Mouse (Mus musculus) heart, adult 2 months (tissue): ENCODE data around the gene Ehd1.

Experiments used
- CTCF ChIP-seq: fragments of 200-600 bp; IDR thresholded peaks from 2 replicates; pipeline ENCODE4 v1.8.1; 2022; ENCODE audit warnings: antibody characterized with exemption, mild to moderate bottlenecking, moderate library complexity
- EP300 ChIP-seq: fragments of 200-500 bp; IDR thresholded peaks from 2 replicates; pipeline ENCODE4 v1.6.1; 2011; ENCODE audit warnings: low read depth, low read length, control low read depth; ENCODE audit not compliant: insufficient read depth

GRCm38 (mm10) chr19:6321786-6322621 lies 45.5 kb downstream of the Ehd1 start:
- TF ChIP-seq CTCF (no peak), EP300 (no peak)
